Mouse (Mus musculus) stomach, embryonic 16.5 days (tissue): ENCODE results near the gene Hsd3b7. TPM values are rescaled to one million over a fixed set of nuclear protein-coding genes. Genes with fewer than 3 reads are reported as not detected.

Source experiments
- ATAC-seq: fragments of 200-750 bp; cut with Nextera tagmentation; 2 replicates; pipeline ENCODE4 v1.8.0; 2017; ENCODE audit warnings: moderate number of reproducible peaks, moderate TSS enrichment; ENCODE audit not compliant: insufficient read depth, low FRiP score
- H3K27ac ChIP-seq: fragments of 300-500 bp; sonication (generic); 2 replicates; pipeline ENCODE4 v1.5.1; 2014; ENCODE audit warnings: low read length
- H3K27me3 ChIP-seq: fragments of 300-500 bp; sonication (generic); 2 replicates; pipeline ENCODE4 v1.6.1; 2014; ENCODE audit warnings: low read length, control low read depth, mixed read lengths; ENCODE audit not compliant: control insufficient read depth, insufficient read depth
- H3K36me3 ChIP-seq: fragments of 300-500 bp; sonication (generic); 2 replicates; pipeline ENCODE4 v1.6.1; 2014; ENCODE audit warnings: low read length; ENCODE audit not compliant: control insufficient read depth, insufficient read depth
- H3K4me1 ChIP-seq: fragments of 300-500 bp; sonication (generic); 2 replicates; pipeline ENCODE4 v1.6.1; 2014; ENCODE audit warnings: low read length, control low read depth, mixed read lengths; ENCODE audit not compliant: control insufficient read depth, insufficient read depth
- H3K4me2 ChIP-seq: fragments of 300-500 bp; sonication (generic); 2 replicates; pipeline ENCODE4 v1.6.1; 2014; ENCODE audit warnings: low read depth, low read length, mixed read lengths
- H3K4me3 ChIP-seq: fragments of 300-500 bp; sonication (generic); replicated peaks from 2 replicates; pipeline ENCODE4 v1.5.1; 2014; ENCODE audit warnings: mild to moderate bottlenecking, low read length
- H3K9ac ChIP-seq: fragments of 300-500 bp; sonication (generic); 2 replicates; pipeline ENCODE4 v1.6.1; 2014; ENCODE audit warnings: low read length
- H3K9me3 ChIP-seq: fragments of 300-500 bp; sonication (generic); replicated peaks from 2 replicates; pipeline ENCODE4 v1.6.1; 2016; ENCODE audit warnings: low read length, control low read depth; ENCODE audit not compliant: control insufficient read depth
- WGBS: fragments of 180-500 bp; shearing (Covaris S2); extraction: QIAGEN DNeasy Blood & Tissue Kit; methylation state at CpG from one replicate; pipeline ENCODE4 v1.1.7; 2014; 5-methylcytosine and 5-hydroxymethylcytosine counted together
- polyA plus RNA-seq: library from polyadenylated mRNA; unstranded; fragments of >200 nt; fragmentation: Nextera tagmentation; extraction: Ambion mirVana; gene quantifications from 2 replicates; pipeline ENCODE4 v1.2.1, GENCODE M21; 2015

The Hsd3b7 gene
- polyA plus RNA-seq, 1 experiment from 2014 or later: 35.2 TPM

- 74% methylated on average over 2 of the region's 2 CpGs for WGBS
- ATAC-seq: no peak
- Histone ChIP-seq H3K36me3 (peaks cover 16% of the 10 kb centered on the region; the same call in 1 of the 2 replicates), H3K4me1 (peaks cover 7% of the 10 kb centered on the region), H3K27me3 (no peaks in the 10 kb centered on the region), H3K4me2 (no peak overlapping the region), H3K27ac (no peak overlapping the region), H3K9me3 (no peaks in the 10 kb centered on the region), H3K9ac (no peak overlapping the region), H3K4me3 (no peak overlapping the region)
Measured at GRCm38 (mm10) chr7:127765756-127766155, 34.6 kb upstream of the Hsd3b7 start.

- H3K27me3 ChIP-seq: no peaks in the 10 kb centered on the region
- no peak overlapping the region for H3K9ac ChIP-seq
- 75% methylated on average over 17 of the region's 17 CpGs for WGBS
- H3K4me3 ChIP-seq: no peak overlapping the region
- H3K9me3 ChIP-seq: no peaks in the 10 kb centered on the region
- ATAC-seq: no peak
- peaks cover 11% of the 10 kb centered on the region for H3K4me1 ChIP-seq
- peaks cover 16% of the 10 kb centered on the region; the same call in 1 of the 2 replicates for H3K36me3 ChIP-seq
- H3K27ac ChIP-seq: no peak overlapping the region
- H3K4me2 ChIP-seq: no peak overlapping the region
Measured at GRCm38 (mm10) chr7:127766851-127767609, 33.4 kb upstream of the Hsd3b7 start.

GRCm38 (mm10) chr7:127767671-127768345 lies 32.6 kb upstream of the Hsd3b7 start:
- ATAC-seq: no peak
- Histone ChIP-seq H3K9me3 (no peaks in the 10 kb centered on the region), H3K27ac (no peak overlapping the region), H3K36me3 (peaks cover 12% of the 10 kb centered on the region; the same call in 1 of the 2 replicates), H3K9ac (no peak overlapping the region), H3K4me1 (peaks cover 11% of the 10 kb centered on the region), H3K4me3 (no peak overlapping the region), H3K27me3 (no peaks in the 10 kb centered on the region), H3K4me2 (no peak overlapping the region)
- WGBS: 93% methylated on average over 19 of the region's 19 CpGs

GRCm38 (mm10) chr7:127768346-127768996 lies 31.9 kb upstream of the Hsd3b7 start:
- Histone ChIP-seq H3K9ac (no peak overlapping the region), H3K4me3 (no peak overlapping the region), H3K4me2 (no peak overlapping the region; the same call in 1 of the 2 replicates), H3K9me3 (no peaks in the 10 kb centered on the region), H3K27ac (peak overlapping the region; percentile 67; the same call in 1 of the 2 replicates), H3K27me3 (no peaks in the 10 kb centered on the region), H3K36me3 (peaks cover 9% of the 10 kb centered on the region; the same call in 1 of the 2 replicates), H3K4me1 (peaks cover 11% of the 10 kb centered on the region)
- ATAC-seq: no peak; the same call in 1 of the 2 replicates
- 53% methylated on average over 13 of the region's 13 CpGs for WGBS

GRCm38 (mm10) chr7:127768997-127769593 lies 31.3 kb upstream of the Hsd3b7 start:
- no peaks in the 10 kb centered on the region for H3K27me3 ChIP-seq
- H3K9ac ChIP-seq: peak overlapping the region; percentile 92
- no peaks in the 10 kb centered on the region for H3K9me3 ChIP-seq
- WGBS: 1% methylated on average over 13 of the region's 16 CpGs
- peaks cover 4% of the 10 kb centered on the region; the same call in 1 of the 2 replicates for H3K36me3 ChIP-seq
- H3K27ac ChIP-seq: peak overlapping the region; percentile 94
- H3K4me3 ChIP-seq: peak overlapping the region; percentile 72
- ATAC-seq: peak; percentile 90
- H3K4me1 ChIP-seq: peaks cover 11% of the 10 kb centered on the region
- peak overlapping the region; percentile 94 for H3K4me2 ChIP-seq

GRCm38 (mm10) chr7:127769651-127770038 lies 30.8 kb upstream of the Hsd3b7 start, which contains the start of gene Orai3:
Gene Orai3, plus strand, starts transcription at chr7:127769815.
- peak within 1 kb of the TSS; percentile 92 for H3K9ac ChIP-seq
- ATAC-seq: peak; percentile 82
- peak within 1 kb of the TSS; percentile 94 for H3K4me2 ChIP-seq
- no peaks in the 10 kb centered on the region for H3K27me3 ChIP-seq
- H3K27ac ChIP-seq: peak within 1 kb of the TSS; percentile 94
- H3K4me1 ChIP-seq: peaks cover 11% of the 10 kb centered on the region
- 0 out of 2 replicates have a peak, but pooled peaks cover 4% of the 10 kb centered on the region for H3K36me3 ChIP-seq
- peak within 1 kb of the TSS; percentile 72 for H3K4me3 ChIP-seq
- WGBS: 0% methylated on average over 24 of the region's 24 CpGs
- no peaks in the 10 kb centered on the region for H3K9me3 ChIP-seq

GRCm38 (mm10) chr7:127770039-127770905 lies 30.1 kb upstream of the Hsd3b7 start:
- H3K27ac ChIP-seq: peak overlapping the region; percentile 94
- peaks cover 11% of the 10 kb centered on the region for H3K4me1 ChIP-seq
- H3K4me2 ChIP-seq: peak overlapping the region; percentile 94
- peak overlapping the region; percentile 92 for H3K9ac ChIP-seq
- 2% methylated on average over 27 of the region's 27 CpGs for WGBS
- H3K4me3 ChIP-seq: peak overlapping the region; percentile 72
- 0 out of 2 replicates have a peak, but pooled peaks cover 4% of the 10 kb centered on the region for H3K36me3 ChIP-seq
- ATAC-seq: peak; percentile 10
- no peaks in the 10 kb centered on the region for H3K9me3 ChIP-seq
- H3K27me3 ChIP-seq: no peaks in the 10 kb centered on the region

GRCm38 (mm10) chr7:127771262-127771661 lies 29.1 kb upstream of the Hsd3b7 start:
- Histone ChIP-seq H3K4me3 (no peak overlapping the region), H3K36me3 (no peaks in the 10 kb centered on the region), H3K4me1 (peaks cover 14% of the 10 kb centered on the region), H3K27ac (peak overlapping the region; percentile 94; the same call in 1 of the 2 replicates), H3K9me3 (no peaks in the 10 kb centered on the region), H3K9ac (no peak overlapping the region; the same call in 1 of the 2 replicates), H3K4me2 (peak overlapping the region; percentile 94), H3K27me3 (no peaks in the 10 kb centered on the region)
- ATAC-seq: no peak
- WGBS: 60% methylated on average over 5 of the region's 5 CpGs
